Mouse (Mus musculus): Measurements from ENCODE around the gene Pde6c.

Pde6c gene

DNA sequence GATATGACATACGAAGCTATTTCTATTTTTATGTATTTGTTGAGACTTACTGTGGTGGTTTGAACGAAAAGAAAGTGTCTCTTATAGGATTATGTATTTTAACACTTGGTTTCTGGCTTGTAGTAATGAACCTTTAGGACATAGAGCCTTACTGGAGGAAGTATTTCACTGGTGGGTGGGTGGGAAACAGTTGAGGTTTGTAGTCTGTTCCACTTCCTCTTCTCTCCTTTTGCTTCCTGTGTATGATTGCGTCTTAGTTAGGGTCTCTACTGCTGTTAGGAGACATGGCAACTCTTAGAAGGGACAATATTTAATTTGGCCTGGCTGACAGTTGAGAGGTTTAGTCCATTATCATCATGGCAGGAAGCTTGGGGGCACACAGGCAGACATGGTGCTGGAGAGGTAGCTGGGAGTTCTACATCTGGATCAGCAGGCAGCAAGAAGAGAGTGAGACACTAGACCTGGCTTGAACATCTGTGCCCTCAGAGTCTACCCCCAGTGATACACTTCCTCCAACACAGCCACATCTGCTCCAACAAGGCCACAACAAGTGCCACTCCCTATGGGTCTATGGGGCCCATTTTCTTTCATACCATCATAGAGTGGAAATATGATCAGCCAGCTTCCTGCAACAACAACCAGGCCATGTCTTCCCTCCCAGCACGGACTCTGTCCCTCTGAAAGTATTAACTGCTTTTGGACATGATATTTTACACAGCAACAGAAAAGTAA is 11.1 kb downstream of the Pde6c start:
- DNase-seq (ENCODE audit: low spot score), result no peak

DNA sequence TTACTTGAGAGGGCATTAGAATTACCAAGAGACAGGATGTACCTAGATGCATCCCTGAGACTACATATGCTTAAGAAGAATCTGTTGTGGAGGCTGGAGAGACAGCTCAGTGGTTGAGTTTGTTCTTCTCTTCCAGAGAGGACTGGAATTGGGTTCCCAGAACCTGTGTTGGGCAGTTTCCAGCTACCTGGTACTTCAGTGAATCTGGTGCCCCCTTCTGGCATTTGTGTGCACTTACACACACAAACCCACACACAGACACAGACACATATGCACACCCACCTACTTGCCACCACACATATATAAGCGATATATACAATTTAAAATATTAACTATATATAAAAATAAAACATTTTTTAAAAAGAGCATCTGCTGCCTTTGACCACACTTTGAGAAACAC is 23.7 kb downstream of the Pde6c start:
- no peak for DNase-seq (ENCODE audit: low spot score)

DNA sequence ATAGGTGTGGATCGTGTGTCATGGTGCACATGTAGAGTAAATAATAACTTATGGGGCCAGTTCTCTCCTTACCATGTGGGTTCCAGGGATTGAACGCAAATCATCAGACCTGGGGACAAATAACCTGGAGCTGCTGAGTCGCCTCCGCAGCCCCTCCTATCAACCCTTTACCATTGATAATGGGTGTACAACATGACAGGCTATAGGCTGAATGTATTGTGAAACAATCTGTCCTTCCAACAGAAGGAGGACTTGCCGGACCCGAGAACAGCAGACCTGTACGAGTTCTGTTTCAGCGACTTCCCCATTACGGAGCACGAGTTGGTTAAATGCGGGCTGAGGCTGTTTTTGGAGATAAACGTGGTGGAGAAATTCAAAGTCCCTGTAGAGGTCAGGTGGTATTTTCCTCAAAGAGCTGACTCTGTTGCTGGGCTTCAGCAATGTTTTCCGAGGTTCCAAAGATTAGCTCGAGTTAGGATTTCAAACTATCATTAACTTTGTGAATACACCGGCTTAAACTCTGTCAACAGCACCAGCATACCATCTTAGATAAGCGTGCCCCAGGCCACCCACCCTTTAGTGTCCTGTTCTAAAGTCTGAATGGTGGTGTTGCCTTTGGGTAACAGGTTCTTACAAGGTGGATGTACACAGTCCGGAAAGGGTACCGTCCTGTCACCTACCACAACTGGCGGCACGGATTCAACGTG is 29.2 kb downstream of the Pde6c start:
- DNase-seq (ENCODE audit: low spot score), result no peak

DNA sequence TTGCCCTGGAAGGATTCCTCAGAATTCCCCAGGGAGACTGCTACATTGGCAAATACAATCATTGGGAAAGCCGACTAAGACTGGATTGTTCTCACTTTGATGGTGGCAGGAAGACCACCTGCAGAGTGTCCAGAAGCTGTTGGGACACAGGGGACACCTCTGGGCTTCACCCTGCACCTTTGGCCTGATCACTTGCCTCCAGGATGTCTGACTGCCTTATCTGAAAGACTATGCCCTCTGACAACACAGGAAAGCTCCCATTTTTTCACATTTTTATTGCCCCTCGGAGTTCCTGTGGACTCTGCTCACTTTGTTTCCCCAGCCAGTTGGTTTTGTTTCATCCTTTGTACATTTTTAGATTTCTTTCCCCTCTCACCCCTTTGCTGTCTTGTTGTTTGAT is 32.1 kb downstream of the Pde6c start:
- no peak for DNase-seq (ENCODE audit: low spot score)

DNA sequence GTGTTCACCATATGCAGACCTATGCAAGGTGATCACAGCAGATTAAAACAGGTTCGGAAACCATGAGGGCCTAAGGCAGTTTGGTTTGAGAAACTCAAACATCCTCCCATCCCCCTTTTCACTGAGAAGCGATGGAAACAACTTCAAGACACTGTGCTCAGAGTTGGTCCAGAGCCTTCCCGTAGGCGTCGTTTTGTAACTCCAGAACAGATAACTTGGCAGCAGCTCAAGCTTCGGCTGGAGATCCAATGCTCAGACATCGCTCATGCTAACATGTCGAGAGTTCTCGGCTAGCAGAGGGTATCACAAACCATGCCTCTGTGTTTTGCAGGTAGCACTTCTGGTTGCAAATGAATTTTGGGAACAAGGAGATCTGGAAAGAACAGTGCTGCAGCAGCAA is 47.1 kb downstream of the Pde6c start:
- DNase-seq (ENCODE audit: low spot score), result no peak

DNA sequence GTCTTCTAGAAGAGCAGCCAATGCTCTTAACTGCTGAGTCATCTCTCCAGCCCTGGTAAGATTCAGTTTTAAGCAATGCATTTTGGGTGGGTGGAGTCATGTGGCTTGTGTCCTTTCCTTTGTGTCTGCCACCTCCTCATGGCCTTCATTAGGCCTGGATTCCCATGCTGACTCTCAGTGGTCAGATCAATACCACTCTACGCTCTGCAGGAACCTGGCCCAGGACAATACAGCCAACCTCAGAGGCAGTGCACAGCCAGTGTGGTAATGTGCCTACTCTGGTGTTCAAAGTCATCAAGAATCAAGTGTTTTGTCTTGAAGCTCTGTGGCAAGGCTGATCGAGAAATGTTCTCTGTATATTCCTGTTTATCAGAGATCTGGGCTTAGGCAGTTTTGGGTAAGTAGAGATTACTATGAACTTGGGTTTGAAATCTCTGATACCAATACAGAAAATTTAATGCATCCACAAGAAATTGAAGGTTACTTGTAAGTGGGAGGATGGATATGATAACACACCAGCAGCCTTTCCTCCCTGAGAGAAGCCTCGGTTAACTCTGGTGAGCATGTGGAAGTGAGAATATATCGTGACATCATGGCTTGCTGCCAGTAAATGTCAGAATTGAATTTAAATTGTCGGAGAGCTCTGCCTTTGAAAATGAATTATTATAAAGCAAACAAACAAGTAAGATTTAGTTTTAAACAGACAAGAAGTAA is 54.2 kb downstream of the Pde6c start:
- DNase-seq (ENCODE audit: low spot score), result no peak

DNA sequence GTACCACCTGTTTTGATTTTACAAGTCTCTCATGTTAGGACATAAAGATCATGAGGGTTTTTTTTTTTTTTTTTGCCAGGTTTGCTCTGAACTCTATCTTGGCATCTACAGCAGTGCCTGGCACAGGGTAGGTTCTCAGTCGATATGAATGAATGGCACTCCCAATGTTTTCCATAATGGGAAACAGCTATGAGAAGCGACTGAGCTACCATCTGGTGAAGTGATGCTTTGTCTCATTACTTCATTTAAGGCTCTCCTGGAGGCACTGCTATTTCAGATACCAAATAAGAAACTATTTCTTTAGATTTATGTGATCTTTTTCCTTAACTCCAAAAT is 54.7 kb downstream of the Pde6c start:
- no peak for DNase-seq (ENCODE audit: low spot score)

DNA sequence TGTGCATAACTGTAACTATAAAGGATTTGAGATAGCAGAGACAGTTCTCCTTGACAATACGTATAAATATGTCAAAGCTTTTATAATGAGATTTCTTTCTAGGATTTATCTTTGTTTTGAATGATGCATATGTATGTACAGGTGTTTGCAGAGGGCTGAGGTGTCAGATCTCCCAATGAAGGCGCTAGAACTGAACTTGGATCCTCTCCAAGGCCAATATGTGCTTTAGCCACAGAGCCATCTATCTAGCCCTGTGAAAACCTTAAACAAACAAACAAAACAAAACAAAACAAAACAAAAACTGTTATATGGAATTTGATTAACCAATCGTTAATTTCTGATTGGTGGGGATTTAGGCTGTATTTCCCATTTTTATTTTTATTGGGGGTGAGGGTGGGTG is 58.0 kb downstream of the Pde6c start:
- no peak for DNase-seq (ENCODE audit: low spot score)

DNA sequence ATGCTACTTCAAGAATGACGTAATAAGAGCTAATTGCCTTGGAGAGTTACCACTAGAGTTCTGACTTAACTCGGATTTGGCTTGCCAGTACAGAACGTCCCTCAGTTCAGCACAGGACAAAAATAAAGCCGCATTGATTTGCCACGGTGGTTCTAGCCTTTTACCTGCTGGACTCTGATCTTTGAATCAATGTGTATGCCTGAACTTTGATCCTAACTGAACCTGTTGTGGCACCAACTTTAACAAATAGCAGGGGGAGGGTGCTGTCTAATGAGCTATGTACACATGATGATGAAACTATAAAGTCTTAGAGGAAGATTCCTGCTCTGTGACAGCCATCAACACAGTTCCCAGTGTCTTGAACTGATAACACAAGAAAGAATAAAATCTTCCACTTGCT is 58.9 kb downstream of the Pde6c start:
- DNase-seq (ENCODE audit: low spot score), result no peak

DNA sequence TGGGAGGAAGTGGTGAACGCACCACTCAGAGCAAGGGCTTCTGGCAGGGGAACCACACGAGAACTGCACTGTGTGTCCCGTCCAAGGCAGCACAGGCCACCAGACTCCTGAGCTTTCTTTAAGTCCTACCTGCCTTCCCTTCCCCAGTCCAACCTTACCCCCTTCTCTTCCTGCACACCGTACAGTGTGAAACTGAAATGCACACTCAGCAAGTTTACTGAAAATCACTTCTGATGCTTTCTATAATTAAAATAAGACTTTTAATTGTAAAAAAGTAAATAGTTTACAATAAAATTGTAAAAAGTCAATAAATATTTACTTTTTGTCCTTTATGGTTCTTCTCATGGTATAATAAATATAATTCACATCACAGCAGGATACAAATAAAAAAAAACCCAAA is 62.7 kb downstream of the Pde6c start:
- no peak for DNase-seq (ENCODE audit: low spot score)

DNA sequence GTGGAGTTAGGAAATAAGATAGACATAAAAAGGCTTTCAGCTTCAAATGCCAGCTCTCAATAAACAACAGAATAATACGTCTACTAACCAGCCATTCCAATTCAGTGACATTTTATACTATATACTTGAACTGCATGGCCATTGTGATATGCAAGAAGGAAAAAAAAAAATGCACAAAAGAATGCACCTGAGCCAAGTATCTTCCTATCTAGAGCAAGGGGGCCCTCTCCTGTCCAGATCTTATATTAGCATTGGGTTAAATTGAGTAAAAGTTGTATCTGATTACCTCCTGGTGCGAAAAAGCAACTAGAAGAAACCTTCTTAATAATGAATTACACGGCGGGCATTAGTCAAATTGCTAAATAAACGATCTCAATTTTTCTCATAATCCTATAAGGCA is 66.2 kb downstream of the Pde6c start:
- no peak for DNase-seq (ENCODE audit: low spot score)

DNA sequence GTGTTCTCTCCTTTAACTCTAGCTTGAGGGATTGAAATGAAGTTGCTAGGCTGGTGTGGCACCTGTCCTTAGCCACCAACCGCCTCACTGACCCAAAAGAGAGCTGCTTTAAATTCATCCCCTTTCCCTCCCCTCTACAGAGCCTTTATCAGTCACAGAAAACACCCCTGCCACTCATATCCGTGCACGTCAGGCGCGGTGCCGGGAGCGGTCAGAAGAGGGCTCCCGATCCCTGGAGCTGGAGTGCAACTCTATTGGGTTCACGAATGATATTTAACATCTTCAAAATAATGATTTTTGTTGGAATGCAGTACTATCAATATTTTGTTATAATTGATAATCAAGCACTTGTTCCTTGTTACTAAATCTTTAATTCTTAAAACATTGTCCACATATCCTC is 74.1 kb downstream of the Pde6c start:
- no peak for DNase-seq (ENCODE audit: low spot score)

DNA sequence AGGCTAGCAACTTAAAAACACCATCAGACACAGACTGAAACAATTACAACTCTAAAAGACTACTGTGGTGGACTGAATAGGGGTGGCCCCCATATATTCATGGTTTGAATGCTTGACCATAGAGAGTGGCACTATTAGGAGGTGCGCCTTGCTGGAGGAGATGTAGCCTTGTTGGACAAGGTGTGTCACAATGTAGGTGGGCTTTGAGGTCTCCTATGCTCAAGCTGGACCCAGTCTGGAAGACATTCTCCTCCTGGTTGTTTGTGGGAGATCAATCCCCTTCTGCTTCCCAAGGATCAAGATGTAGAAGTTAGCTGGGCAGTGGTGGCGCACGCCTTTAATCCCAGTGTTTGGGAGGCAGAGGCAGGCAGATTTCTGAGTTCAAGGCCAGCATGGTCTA is 85.1 kb downstream of the Pde6c start:
- no peak for DNase-seq (ENCODE audit: low spot score)

DNA sequence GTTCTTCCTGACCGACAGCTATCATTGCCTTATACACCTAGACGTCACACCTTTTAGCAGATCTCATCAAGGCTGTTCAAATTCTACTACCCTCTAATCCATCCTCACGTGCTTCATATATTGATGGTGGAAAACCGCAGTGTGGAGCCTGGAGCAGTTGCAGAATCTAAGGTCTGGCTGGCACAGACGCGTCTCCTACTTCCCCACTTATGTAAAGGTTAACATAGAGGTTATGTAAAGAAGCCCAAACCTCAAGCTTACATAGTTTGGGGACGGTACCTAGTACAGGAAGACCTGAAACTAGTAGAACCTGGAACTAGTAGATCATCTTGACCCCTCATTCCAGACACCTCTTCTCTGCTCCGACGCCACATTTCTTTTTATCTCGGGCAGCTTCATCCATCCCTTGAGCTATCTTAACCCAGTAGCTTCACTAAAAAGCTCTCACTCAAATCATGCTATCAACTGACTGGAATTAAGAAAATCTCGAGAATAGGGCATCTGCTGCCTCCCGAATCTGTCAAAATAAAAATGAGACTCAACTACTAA is 90.8 kb downstream of the Pde6c start:
- DNase-seq (ENCODE audit: low spot score), result no peak

DNA sequence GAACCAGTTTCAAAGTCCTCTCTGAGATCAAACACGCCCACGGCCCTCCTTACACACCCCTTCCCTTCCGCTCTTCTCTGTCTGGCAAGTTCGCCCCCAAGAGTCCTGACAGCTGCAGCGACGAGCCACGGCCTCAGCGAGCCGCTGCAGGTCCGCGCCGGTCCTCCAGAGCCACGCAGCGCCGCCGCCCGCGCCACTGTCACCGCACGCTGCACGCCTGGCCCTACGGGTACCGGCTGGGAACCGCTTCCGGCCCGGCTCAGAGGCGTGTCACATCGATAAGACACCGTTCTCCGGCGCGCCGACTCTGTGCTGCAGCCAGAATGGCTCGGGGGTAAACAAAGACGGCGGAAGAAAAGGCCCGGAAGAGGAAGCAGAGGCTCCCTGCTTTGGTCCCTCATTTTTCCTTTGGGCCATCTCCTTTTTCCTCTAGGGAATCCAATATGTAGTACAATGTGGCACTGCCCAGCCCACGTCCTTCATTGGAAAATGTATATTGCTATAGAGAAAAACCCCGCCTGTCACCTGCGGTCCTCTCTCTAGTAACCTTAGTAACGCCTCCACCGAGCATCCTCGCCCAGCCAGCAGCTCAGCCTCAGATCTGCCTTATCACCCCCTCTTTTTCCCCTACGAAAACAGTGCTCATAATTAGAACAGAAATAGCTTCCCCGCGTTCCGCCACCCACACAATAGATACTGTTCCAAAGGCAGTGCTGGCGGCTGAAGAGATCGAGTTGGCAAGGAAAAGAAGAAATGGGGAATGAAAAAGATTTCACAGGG is 91.5 kb downstream of the Pde6c start, which contains the start of gene Fra10ac1:
TSS of gene Fra10ac1 (minus strand) at position 252 of the 780 bp plus-strand sequence.
- DNase-seq (ENCODE audit: low spot score), result peak; percentile 89

DNA sequence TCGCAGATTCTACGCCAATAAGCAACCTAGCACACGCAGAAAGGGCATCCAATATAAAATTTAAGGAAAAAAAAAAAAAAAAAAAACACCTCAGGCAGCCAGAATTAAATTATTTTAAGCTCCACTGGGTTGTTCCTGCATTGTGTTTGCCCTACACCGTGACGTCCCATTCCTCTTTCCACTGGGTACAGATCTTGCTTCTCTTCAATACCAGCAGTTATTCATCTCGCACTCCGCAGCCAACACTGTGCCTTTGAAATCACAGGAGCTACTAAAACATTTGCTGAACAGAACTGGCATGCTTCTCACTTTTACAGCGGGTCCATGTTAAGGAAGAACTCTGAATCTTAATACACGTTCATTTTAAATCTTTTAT is 92.1 kb downstream of the Pde6c start:
- DNase-seq (ENCODE audit: low spot score), result no peak

DNA sequence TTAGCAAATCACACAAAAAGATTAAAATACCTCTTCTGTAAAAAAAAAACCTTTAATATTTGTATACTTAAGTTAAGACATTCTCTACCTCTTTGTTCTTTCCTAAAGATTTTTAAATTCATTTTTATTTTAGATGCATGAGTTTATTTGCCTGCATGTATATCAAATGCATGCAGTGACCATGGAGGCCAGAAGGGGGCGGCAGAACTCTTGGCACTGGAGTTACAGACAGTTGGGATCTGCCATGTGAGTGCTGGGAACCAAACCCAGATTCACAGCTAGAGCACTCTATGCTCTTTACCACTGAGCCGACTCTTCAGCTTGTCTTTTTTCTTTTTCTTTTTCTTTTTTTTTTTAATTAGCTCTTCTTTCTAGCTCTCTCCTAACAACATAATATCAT is 96.1 kb downstream of the Pde6c start:
- DNase-seq (ENCODE audit: low spot score), result no peak

DNA sequence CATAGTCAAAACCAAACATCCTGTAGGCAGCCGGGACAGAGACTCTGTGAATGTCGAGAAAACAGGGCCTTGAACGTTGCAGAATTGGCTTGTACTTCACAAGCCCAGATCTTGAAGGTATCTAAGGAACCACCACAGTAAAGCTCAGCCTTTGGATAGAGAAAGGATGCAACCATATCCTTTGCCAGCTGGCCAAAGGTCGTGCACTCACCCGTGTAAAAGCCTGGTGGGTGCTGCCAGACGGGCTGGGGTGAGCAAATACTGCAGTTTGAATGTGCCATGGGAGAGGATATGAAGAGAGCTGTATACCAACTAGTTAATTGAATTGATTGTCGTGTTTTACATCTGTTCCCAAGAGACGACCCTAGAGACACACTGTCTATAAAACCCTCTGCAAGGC is 99.5 kb downstream of the Pde6c start:
- no peak for DNase-seq (ENCODE audit: low spot score)

DNA sequence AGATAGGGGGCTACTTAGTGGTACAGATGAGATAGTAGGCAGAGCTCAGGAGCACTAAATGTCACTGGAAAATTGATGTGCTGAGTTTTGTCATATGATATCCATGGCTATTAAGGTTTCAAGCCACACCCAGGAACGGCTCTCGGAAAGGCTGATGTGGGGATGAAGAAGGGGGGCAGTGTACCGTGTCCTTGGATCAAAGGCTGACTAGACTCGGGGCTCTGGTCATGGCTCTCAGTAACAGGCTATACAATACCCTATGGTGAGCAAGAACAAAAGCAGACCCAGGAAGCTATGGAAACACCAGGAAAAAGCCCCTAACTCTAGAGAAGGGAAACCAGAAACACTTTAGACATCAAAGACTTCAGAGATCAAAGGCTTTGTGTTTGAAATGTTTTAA is 99.9 kb downstream of the Pde6c start:
- no peak for DNase-seq (ENCODE audit: low spot score)
